Mouse (Mus musculus) effector memory CD4-positive, alpha-beta T cell, adult 5 months (primary cell): ENCODE measurements around the gene Moxd1. TPM values are rescaled to one million over a fixed set of nuclear protein-coding genes. Genes with fewer than 3 reads are reported as not detected.

Experiments used
- polyA plus RNA-seq: library from polyadenylated mRNA; unstranded; fragments of 100-300 nt; shearing (Covaris generic); gene quantifications from one replicate; pipeline ENCODE4 v1.2.1, GENCODE M21; 2017

The Moxd1 gene
- 0.16 TPM for polyA plus RNA-seq

DNA sequence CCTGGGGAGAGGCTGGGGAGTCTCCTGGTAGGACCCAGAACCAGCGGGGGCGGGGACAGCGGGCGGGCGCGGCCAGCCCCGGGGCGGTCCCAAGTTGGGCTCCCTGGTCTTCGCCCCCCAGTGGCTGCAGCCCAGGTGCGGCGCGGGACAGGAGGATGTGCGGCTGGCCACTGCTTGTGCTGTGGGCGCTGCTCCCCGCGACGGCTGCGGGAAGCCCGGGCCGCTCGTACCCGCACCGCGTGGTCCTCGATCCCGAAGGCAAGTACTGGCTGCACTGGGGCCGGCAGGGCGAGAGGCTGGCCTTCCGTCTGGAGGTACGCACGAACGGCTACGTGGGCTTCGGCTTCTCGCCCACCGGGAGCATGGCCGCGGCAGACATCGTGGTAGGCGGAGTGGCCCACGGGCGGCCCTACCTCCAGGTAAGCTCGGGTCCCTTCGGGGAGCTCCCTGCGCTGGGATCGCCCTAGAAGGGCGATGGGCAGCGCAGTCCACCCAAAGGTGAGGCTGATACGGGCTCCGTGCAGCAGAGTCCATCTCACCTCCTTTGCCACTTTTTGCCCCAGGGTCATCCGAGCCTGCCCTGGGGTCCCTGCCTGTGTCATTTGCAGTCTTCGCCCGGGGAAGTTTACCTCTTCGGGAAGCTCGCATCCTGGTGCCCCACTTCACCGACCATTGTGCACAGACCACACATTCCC is at the start of gene Moxd1:
Gene Moxd1, plus strand, starts transcription at position 69 of the 695 bp plus-strand sequence.

Other genes starting within 250 kb of the Moxd1 start
- not detected for gene Taar6, start 237.9 kb upstream of the Moxd1 start, polyA plus RNA-seq
- not detected for gene Taar7a, start 230.0 kb upstream of the Moxd1 start, polyA plus RNA-seq
- gene Taar7b, start 223.6 kb upstream of the Moxd1 start, polyA plus RNA-seq: not detected
- not detected for gene Taar7d, start 196.3 kb upstream of the Moxd1 start, polyA plus RNA-seq
- not detected for gene Taar7e, start 185.9 kb upstream of the Moxd1 start, polyA plus RNA-seq
- not detected for gene Taar7f, start 174.0 kb upstream of the Moxd1 start, polyA plus RNA-seq
- not detected for gene Taar8a, start 147.0 kb upstream of the Moxd1 start, polyA plus RNA-seq
- gene Taar8b, start 131.2 kb upstream of the Moxd1 start, polyA plus RNA-seq: not detected
- not detected for gene Taar8c, start 121.6 kb upstream of the Moxd1 start, polyA plus RNA-seq
- gene Taar9, start 114.0 kb upstream of the Moxd1 start, polyA plus RNA-seq: not detected
- 22.1 TPM for gene Stx7, start 74.2 kb upstream of the Moxd1 start, polyA plus RNA-seq